Mouse (Mus musculus): ENCODE measurements around the gene Prss50.

DNA sequence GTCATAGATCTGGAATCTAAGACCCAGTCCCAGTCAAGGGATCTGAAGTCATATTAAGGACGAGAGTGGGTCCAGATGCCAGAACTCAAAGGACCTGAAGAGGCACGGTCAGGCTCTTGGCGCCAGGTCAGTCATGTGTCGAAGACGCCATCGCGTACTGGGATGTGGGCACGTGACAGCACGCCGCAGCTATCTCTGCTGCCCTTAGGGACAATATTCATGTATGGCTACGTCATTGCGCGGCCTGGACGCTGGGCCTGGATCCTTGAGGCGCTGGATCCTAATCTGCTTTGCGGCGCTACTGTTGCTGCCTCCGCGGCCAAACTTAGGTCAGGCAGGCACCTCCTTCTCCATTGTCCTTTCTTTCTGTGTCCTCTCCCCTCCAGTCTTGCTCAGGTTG, 23.4 kb upstream of the Prss50 start, which contains the start of gene Prss45:
- no peak for TF ChIP-seq CTCF (IDR thresholded peaks at IDR 0.05; ENCODE audit: control insufficient read depth, insufficient read depth, low read length)
- TF ChIP-seq POLR2A (IDR thresholded peaks at IDR 0.05; ENCODE audit: borderline replicate concordance, control insufficient read depth, low read depth, low read length), result no peak
